8 mouse cellular contexts compared by ENCODE assay signal in genomic region chr15:6080714-6081635, GRCm38 (mm10).
DNase-seq lines count a peak whose midpoint lies in the region; ATAC-seq and TF ChIP-seq lines count a peak whose summit lies in the region.

No protein-coding gene starts in this region.

- H3K27me3 ChIP-seq in MEL (ENCODE audit: control insufficient read depth in 1 of 2, insufficient read depth in 2 of 2, low read length in 2 of 2) = no peaks in the 10 kb centered on the region
- H3K27me3 ChIP-seq in kidney, postnatal 0 days (ENCODE audit: insufficient read depth, low read length) = no peaks in the 10 kb centered on the region
- H3K27me3 ChIP-seq in liver, embryonic 15.5 days = no peaks in the 10 kb centered on the region
- H3K27me3 ChIP-seq in neural tube, embryonic 11.5 days (ENCODE audit: control insufficient read depth, insufficient read depth, low read length) = no peaks in the 10 kb centered on the region

- ATAC-seq in kidney, postnatal 0 days (replicated peaks; ENCODE audit: low FRiP score, low read depth) = peak; percentile 75; the same call in 1 of the 2 replicates
- peak; percentile 40; the same call in 1 of the 2 replicates for ATAC-seq in liver, embryonic 15.5 days (ENCODE audit: insufficient read depth)
- peak; percentile 61; the same call in 1 of the 2 replicates for ATAC-seq in neural tube, embryonic 11.5 days (ENCODE audit: insufficient read depth, low FRiP score, low TSS enrichment)

- no peaks in the 10 kb centered on the region for H3K4me1 ChIP-seq in MEL (ENCODE audit: control insufficient read depth in 1 of 2, insufficient read depth in 2 of 2, low read length in 2 of 2)
- no peaks in the 10 kb centered on the region for H3K4me1 ChIP-seq in kidney, postnatal 0 days (replicated peaks; ENCODE audit: insufficient read depth, low read length)
- no peaks in the 10 kb centered on the region for H3K4me1 ChIP-seq in liver, embryonic 15.5 days (replicated peaks)
- no peaks in the 10 kb centered on the region for H3K4me1 ChIP-seq in neural tube, embryonic 11.5 days (ENCODE audit: control insufficient read depth, insufficient read depth, low read length)

- H3K79me2 ChIP-seq in MEL (ENCODE audit: control insufficient read depth, insufficient read depth, low read length, poor library complexity) = no peaks in the 10 kb centered on the region

- no peak overlapping the region for H3K27ac ChIP-seq in MEL (ENCODE audit: control insufficient read depth, low read depth, low read length)
- H3K27ac ChIP-seq in kidney, postnatal 0 days = peak overlapping the region; percentile 48; the same call in 1 of the 2 replicates
- no peak overlapping the region for H3K27ac ChIP-seq in liver, embryonic 15.5 days (replicated peaks)
- no peak overlapping the region for H3K27ac ChIP-seq in neural tube, embryonic 11.5 days (ENCODE audit: low read depth, low read length)

- no peak for TF ChIP-seq EP300 in MEL (IDR thresholded peaks at IDR 0.05; ENCODE audit: low read depth in 1 of 2, low read length in 2 of 2)

- H3K4me2 ChIP-seq in kidney, postnatal 0 days (ENCODE audit: low read length) = peak overlapping the region; percentile 27
- H3K4me2 ChIP-seq in liver, embryonic 15.5 days = no peak overlapping the region
- no peak overlapping the region for H3K4me2 ChIP-seq in neural tube, embryonic 11.5 days (ENCODE audit: low read depth)

- peak; percentile 49 to 66 (median 51) for TF ChIP-seq CTCF in MEL (IDR thresholded peaks at IDR 0.05 in 2 of 3, conservative IDR thresholded peaks at IDR 0.05 in 1 of 3; ENCODE audit: control insufficient read depth in 1 of 3, insufficient read depth in 1 of 3, low read depth in 2 of 3, low read length in 3 of 3, poor library complexity in 1 of 3, severe bottlenecking in 1 of 3)
- TF ChIP-seq CTCF in kidney, postnatal 0 days (IDR thresholded peaks at IDR 0.05; ENCODE audit: low read depth) = peak; percentile 84

- no peaks in the 10 kb centered on the region for H3K9me3 ChIP-seq in MEL (replicated peaks; ENCODE audit: insufficient read depth, low read length)
- H3K9me3 ChIP-seq in kidney, postnatal 0 days (replicated peaks; ENCODE audit: low read length) = no peaks in the 10 kb centered on the region
- H3K9me3 ChIP-seq in liver, embryonic 15.5 days (replicated peaks) = no peaks in the 10 kb centered on the region
- H3K9me3 ChIP-seq in neural tube, embryonic 11.5 days (ENCODE audit: control insufficient read depth, low read length) = no peaks in the 10 kb centered on the region

- DNase-seq in 416B (ENCODE audit: low read depth) = peak; percentile 64
- peak; percentile 42 for DNase-seq in MEL (ENCODE audit: low read depth, low spot score)
- DNase-seq in embryo, embryonic 10 days (ENCODE audit: low spot score) = peak; percentile 58
- peak; percentile 70 for DNase-seq in heart, adult 8-10 months (ENCODE audit: low spot score)
- peak; percentile 80 for DNase-seq in kidney, postnatal 0 days (ENCODE audit: low spot score)
- peak; percentile 23 for DNase-seq in neural tube, embryonic 11.5 days (ENCODE audit: low spot score)
- peak; percentile 38 for DNase-seq in thymus, postnatal 0 days (ENCODE audit: low spot score)

- peak; percentile 80 for TF ChIP-seq RAD21 in MEL (IDR thresholded peaks at IDR 0.05; ENCODE audit: low read depth, low read length)

- H3K36me3 ChIP-seq in MEL (ENCODE audit: control insufficient read depth in 1 of 2, insufficient read depth in 2 of 2, low read length in 2 of 2) = no peaks in the 10 kb centered on the region
- H3K36me3 ChIP-seq in kidney, postnatal 0 days (ENCODE audit: insufficient read depth, low read length) = no peaks in the 10 kb centered on the region
- H3K36me3 ChIP-seq in liver, embryonic 15.5 days (replicated peaks) = no peaks in the 10 kb centered on the region
- no peaks in the 10 kb centered on the region for H3K36me3 ChIP-seq in neural tube, embryonic 11.5 days (ENCODE audit: control insufficient read depth, insufficient read depth, low read length)

- no peak for TF ChIP-seq POLR2A in MEL (IDR thresholded peaks at IDR 0.05; ENCODE audit: control insufficient read depth in 1 of 2, insufficient read depth in 1 of 2, low read depth in 1 of 2, low read length in 2 of 2, poor library complexity in 1 of 2)

- H3K4me3 ChIP-seq in MEL (ENCODE audit: control insufficient read depth in 1 of 2, insufficient read depth in 1 of 2, low read depth in 2 of 2, low read length in 2 of 2) = no peak overlapping the region
- no peak overlapping the region for H3K4me3 ChIP-seq in kidney, postnatal 0 days (replicated peaks; ENCODE audit: low read depth, low read length)
- no peak overlapping the region for H3K4me3 ChIP-seq in liver, embryonic 15.5 days (replicated peaks)
- no peak overlapping the region for H3K4me3 ChIP-seq in neural tube, embryonic 11.5 days (ENCODE audit: low read depth, low read length)

- 31% methylated on average over 8 of the region's 8 CpGs for WGBS in kidney, postnatal 0 days
- 52% methylated on average over 8 of the region's 8 CpGs for WGBS in liver, embryonic 15.5 days (ENCODE audit: insufficient replicate concordance)
- 60% methylated on average over 8 of the region's 8 CpGs for WGBS in neural tube, embryonic 11.5 days

- H3K9ac ChIP-seq in MEL (ENCODE audit: control insufficient read depth, low read depth, low read length, poor library complexity, severe bottlenecking) = no peak overlapping the region
- no peak overlapping the region for H3K9ac ChIP-seq in kidney, postnatal 0 days (ENCODE audit: low read depth, low read length)
- H3K9ac ChIP-seq in liver, embryonic 15.5 days = no peak overlapping the region
- no peak overlapping the region for H3K9ac ChIP-seq in neural tube, embryonic 11.5 days (ENCODE audit: low read length)

TF ChIP-seq in MEL, 35 proteins besides CTCF, POLR2A, EP300 and RAD21:
- peak; percentile 57 for TF ChIP-seq ZC3H11A (IDR thresholded peaks at IDR 0.05; ENCODE audit: low read depth, low read length)
- no peak for TF ChIP-seq RCOR1 (IDR thresholded peaks at IDR 0.05; ENCODE audit: low read depth, low read length)
- peak; percentile 74 for TF ChIP-seq SMC3 (IDR thresholded peaks at IDR 0.05; ENCODE audit: low read depth, low read length)

Comparison
In these comparisons a context has a peak if more than half of its experiments do, and no peak if none do; other contexts are left out.
1. DNase-seq: peak in every context shown above with its lines; median percentile 80 in kidney, postnatal 0 days; 70 in heart, adult 8-10 months; 64 in 416B; 58 in embryo, embryonic 10 days; 42 in MEL; 38 in thymus, postnatal 0 days; 23 in neural tube, embryonic 11.5 days.